Mouse (Mus musculus) urinary bladder, postnatal 10 days (tissue): ENCODE measurements around the gene Ciapin1.

Experiments used
- DNase-seq: peaks from one replicate; pipeline ENCODE4 v3.0.0; 2022; ENCODE audit warnings: low spot score

Ciapin1 gene

DNA sequence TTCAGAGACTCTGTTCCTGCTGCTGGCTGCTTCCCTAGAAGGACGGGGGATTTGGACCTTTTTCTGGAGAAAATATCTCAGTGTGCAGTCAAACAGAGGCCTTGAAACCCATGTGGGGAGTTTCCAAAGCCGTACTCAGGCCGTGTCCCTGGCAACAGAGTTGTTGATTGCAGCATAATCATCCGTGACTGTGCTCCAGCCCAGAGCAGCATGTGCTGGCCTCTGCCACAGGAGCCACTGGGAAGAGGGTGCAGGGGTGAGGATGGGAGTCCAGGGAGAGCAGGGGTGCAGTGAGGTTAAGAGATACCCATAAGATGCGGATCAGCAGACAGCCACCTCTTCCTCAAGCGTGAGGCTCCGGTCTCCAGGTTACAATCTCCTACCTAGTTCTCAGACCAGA lies 30.7 kb downstream of the Ciapin1 start:
- DNase-seq, result no peak

GRCm38 (mm10) chr8:94805811-94806210 lies 32.3 kb downstream of the Ciapin1 start:
- no peak for DNase-seq

- no peak for DNase-seq
Measured at GRCm38 (mm10) chr8:94804546-94805340, 33.4 kb downstream of the Ciapin1 start.

DNA sequence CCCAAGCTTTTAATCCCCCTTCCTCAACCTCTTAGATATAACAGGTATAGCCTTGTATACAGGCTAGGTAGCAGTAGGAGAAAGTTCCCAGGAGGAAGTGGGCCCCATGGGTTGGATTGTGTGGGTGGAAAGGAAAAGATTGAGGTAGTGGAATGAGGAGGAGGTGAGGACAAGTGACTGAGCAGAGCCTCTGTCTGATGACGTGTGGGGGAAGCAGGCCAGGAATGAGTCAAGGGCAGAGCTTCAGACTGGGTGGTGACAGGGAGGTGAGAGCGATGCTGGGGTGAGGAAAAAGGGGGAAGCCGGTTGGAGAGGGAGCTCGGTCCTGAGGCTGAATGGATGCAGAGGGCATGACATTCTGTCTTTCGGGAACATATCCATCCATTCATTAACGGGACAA lies 34.6 kb downstream of the Ciapin1 start:
- DNase-seq, result no peak

DNA sequence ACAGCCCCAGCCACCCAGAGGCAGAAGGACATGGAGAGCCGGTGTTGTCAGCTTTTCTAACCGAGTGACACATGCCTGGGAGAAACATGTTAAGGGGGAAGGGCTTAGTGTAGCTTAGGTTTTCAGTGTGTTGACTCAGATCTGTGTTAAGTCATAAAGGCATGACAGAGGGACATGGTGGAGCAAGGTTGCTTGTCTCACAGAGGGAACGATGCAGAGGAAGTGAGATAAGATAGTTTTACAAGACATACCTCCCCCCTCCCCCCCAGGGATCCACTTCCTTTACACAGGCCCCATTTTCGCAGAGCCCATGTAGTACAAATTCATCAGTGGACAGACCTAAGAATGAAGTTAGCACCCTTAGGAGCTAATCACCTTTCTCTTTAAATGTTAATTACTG lies 35.8 kb downstream of the Ciapin1 start:
- DNase-seq, result no peak

GRCm38 (mm10) chr8:94801293-94802095 lies 36.7 kb downstream of the Ciapin1 start:
- no peak for DNase-seq

DNA sequence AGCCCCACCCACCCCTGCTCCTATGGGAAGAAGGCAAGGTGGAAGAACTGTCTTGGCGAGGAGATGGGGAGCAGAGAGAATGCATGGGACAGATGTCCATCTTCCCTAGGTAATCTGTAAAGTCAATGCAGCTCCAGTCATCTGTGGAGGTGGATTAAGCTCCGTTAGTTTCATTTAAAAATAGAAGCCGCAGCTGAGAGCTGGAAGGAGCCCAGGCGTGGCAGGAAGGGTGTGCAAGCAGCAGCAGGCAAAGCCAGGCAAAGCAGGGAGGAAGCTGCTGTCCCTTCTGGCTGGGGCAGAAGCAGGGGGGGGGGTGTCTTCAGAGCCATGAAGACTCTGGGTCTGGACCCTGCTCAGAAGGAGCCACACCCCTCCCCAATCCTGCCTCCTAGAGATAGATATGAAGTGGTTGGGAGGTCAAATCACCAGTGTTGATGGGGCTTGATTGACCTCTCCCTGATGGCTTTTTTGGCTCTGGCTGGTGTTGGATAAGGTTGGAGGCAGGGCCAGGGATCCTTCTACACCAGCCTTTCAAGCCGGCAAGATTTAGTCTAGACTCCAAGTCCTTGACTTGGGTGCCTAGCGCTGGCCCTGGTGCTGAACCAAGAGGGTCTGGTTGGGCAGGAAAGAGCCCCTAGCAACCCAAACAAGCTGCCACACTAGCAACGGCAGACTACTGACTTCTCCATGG lies 37.7 kb downstream of the Ciapin1 start:
- no peak for DNase-seq

- DNase-seq, result no peak
Measured at GRCm38 (mm10) chr8:94794782-94795181, 43.4 kb downstream of the Ciapin1 start.

- no peak for DNase-seq
Measured at GRCm38 (mm10) chr8:94794368-94794767, 43.8 kb downstream of the Ciapin1 start.

DNA sequence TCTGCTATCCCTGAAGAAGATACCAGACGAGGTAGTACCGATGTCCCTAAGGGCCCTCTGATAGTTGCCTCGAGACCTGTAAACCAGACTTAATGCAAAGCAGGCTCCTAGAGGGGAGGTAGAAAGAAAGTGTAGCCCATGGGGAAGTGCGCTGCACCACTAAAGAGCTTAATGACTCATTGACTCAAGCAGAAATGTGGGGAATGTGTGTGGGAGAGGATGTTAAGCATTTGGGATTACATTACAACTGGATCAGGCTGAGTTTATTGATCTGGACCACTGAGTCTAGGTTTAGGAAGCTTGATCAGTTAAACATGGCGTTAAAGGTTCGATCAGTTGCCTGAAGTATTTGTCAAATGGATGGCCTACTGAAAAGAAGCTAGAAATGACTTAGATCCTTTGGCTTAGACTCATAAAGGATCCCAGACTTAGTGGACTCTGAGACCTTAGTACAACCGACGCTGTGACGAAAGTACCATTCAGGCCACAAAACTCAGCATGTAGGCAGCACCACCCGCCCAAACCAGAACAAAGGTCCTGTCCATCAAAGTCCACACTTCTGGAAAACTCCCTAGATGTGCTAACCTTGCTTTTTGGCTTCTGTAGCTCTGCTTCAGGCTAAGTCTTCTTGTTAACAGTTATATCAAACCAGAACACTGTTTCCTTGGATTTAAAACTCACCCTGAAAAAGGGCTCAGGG lies 48.8 kb downstream of the Ciapin1 start:
- no peak for DNase-seq

DNA sequence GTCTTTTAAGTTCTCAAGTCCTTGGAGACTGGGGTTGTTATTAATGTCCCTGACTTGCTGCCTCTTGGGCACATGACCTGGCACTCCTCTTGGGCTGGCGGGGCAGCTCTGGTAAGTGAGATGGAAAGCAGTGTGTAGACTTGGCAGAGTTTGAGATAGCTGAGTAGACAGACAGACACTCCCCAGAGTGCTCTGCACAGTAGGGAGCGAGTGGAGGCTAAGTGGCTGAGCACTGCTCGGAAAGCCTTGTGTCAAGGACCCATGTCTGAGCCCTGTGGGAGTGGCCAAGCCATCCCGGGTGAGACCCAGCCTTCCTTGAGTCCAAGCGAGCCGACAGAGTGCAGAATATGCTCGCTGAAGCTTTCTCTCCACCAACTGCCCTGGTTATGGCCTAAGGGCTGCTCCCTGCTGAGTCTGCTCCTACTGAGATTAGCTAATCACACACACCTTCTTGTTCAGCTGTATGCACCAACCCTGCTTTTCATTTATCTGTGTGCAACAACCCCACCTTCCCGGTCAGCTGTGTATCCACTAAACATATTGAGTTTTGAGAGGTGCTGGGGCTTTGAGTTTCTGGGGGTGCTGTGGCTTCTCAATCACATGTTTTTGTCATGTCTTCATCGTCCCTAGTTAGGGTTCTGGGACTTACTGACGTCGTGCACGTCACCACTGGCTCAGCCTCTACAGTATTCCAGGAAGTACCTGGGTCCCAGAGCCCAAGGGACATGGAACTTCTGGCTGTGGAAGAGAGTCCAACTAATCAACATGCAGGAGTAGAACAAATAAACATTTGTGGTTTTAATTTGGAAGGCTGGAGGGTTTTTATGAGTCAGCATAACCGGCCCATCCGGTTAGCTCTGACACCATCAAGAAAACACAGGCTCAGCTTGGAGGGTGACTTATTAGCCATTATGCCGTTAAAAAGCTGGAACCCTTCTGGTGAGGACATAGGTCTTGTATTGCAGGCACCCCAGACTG lies 50.3 kb downstream of the Ciapin1 start:
- no peak for DNase-seq

DNA sequence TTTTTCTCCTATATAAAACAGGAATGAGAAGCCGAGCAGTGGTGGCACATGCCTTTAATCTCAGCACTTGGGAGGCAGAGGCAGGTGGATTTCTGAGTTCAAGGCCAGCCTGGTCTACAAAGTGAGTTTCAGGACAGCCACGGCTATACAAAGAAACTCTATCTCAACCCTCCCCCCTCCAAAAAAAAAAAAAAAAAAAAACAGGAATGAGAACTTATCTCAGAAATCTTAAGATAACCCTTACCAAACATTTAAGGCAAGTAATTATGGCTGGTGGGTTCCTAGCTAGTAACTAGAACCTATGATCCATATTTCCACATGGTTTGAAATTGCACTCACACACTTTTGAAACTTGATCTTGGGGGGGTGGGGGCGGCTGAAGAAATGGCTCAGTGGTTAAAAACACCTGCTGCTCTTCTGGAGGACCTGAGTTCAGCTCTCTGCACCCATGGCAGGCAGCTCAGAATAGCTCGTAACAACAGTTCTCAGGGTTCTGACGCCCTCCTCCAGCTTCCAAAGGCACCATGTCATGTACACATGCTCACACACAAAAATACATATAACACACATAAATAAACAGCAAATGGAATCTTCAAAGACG lies 52.1 kb downstream of the Ciapin1 start:
- no peak for DNase-seq

- DNase-seq, result no peak
Measured at GRCm38 (mm10) chr8:94785247-94785985, 52.7 kb downstream of the Ciapin1 start.

DNA sequence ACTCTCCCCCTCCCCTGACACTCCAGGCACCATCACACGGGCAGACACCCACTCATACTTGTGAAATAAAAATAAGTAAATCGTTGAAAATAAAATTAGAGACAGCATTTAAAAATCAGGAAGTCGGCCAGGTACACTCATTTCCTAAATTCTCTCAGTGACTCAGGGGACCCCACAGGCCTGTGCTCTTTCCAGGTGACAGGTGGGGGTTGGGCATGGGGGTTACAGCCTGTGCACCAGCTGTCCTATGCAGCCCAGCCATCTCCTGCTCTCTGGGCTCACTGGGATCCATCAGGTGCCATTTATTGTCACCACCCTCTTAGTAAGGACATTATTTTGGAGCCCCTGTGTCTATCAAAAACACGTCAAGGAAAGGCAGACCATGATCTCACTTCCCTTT lies 54.3 kb downstream of the Ciapin1 start:
- DNase-seq, result no peak

GRCm38 (mm10) chr8:94781838-94782235 lies 56.3 kb downstream of the Ciapin1 start:
- no peak for DNase-seq

DNA sequence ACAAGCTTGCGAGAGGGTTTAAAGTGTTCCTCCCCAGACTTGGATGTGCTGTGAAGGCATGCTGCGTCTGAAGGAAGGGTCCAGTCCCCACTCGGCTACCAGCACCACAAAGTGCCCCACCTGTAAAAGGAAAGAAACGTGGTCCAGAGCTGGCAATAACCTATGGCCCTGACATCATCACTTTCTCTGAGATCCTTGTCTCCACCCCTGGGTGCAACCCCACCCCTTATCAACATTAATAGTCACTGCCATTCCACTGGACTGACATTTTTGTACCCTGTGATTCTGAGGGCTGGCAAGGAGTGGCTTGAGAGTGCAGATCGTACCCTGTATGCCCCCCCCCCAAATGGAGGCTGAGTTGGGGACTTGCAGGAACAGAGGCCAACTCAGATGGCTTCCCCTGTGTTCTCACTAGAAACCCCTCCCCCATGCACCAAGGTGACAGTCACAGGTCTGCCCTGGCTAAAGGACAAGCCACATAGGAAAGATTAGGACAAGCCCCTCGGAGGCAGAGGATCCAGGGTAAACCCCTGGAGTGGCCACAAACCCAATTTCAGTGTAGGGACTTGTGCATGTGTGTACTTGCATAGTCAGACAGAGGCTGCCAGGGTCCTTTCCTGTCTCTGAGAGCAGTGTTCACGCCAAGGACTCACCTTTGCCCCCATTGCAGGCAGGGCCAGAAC lies 56.9 kb downstream of the Ciapin1 start:
- no peak for DNase-seq

GRCm38 (mm10) chr8:94780491-94781154 lies 57.5 kb downstream of the Ciapin1 start:
- no peak for DNase-seq

DNA sequence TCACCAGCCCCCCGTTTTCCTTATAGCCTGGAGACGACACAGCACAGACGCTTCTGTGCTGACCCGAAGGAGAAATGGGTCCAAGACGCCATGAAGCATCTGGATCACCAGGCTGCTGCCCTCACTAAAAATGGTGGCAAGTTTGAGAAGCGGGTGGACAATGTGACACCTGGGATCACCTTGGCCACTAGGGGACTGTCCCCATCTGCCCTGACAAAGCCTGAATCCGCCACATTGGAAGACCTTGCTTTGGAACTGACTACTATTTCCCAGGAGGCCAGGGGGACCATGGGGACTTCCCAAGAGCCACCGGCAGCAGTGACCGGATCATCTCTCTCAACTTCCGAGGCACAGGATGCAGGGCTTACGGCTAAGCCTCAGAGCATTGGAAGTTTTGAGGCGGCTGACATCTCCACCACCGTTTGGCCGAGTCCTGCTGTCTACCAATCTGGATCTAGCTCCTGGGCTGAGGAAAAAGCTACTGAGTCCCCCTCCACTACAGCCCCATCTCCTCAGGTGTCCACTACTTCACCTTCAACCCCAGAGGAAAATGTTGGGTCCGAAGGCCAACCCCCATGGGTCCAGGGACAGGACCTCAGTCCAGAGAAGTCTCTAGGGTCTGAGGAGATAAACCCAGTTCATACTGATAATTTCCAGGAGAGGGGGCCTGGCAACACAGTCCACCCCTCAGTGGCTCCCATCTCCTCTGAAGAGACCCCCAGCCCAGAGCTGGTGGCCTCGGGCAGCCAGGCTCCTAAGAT lies 58.4 kb downstream of the Ciapin1 start:
- no peak for DNase-seq
